Mouse (Mus musculus) neural tube, embryonic 10.5 days (tissue): Measurements from ENCODE around the gene Lhx3.

ENCODE experiments used
- DNase-seq: peaks from one replicate; pipeline ENCODE4 v3.0.0-alpha.2; 2017; ENCODE audit warnings: low spot score; ENCODE audit errors: extremely low spot score

Gene Lhx3

DNA sequence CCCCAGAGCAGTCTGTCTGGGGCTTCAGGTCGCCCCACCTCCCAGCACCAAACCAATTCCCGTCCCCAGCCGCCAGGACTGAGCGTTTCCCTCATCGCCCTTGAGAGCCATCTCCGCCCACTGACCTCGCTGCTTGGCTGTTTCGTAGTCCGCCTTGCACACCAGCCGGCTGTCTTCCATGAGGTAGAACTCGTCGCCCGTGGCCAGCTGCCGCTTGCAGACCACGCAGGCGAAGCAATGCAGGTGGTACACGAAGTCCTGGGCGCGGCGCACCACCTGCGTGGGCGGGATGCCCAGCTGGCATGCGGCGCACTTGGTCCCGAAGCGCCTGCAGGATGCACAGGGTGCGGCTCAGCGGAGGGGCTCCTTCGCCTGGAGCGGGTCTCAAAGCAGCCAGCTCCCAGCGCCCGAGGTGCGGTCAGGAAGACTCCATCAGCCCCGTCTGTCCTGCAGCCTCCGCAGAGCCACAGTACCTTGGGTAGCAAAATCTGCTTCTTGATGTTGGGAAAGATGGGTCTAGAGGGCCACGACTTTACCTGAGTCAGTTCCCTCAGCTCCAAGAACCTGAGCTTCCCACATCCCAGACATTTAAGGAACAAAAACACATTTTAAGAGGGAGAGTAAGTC is 5.1 kb downstream of the Lhx3 start:
- DNase-seq: peak; percentile 50

DNA sequence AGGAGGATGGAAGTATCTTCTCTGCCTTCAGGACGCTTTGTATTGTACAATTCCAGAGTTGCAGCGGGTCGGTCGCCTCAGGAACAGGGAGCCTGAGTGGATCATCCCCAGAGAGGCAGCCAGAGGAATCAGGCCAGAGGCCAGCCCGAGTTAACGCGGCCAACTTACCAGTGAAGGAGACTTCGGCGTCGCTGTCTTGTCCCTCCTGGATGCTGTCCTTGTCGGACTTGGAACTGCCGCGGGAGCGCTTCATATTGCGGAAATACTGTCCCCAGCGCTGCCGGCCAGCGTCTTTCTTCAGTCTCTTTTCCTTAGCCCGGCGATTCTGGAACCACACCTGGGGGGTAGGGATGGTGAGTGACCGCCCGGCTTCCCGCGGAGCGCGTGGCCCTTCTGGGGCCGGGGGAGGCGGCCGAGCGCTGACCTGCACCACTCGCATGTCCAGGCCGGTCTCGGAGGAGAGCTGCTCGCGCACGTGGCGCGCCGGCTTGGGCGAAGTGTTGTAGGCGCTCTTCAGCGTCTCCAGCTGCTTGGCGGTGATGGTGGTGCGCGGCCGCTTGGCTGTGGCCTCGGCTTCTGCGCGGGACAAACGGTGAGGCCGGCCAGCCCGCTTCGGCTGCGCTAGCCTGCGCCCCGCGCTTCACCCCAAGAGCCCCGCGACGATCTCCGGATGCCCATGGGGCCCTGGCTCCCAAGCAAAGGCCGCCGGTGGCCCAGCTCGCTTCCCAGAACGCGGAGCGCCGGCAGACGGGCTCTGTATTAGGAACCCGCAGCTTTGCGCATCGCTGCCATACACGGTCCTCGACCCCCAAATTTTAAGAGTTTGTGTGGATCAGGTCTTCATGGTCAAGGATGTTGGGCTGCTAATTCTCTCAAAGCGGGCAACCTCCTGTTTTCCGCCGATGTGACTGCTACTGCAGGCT is 5.9 kb downstream of the Lhx3 start:
- peak; percentile 52 for DNase-seq

DNA sequence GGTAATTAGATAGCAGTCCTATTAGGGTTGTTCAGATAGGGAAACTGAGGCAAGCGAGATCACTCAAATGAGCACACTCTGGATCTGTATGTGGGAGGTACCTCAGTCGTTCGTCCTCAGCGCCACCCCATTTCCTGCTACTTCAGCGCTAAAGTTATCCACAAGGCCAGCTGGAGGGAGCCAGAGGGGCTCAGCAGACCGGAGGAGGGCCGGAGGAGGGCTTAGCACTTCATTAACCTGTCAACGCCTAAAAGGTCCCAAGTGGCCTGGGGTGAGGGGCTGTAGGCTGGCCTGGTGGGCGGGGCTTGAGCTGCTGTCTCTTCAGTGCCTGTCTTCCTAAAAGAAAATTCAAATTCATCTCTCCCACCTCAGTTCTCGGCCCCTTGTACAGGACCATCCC is 9.6 kb downstream of the Lhx3 start:
- peak; percentile 47 for DNase-seq

DNA sequence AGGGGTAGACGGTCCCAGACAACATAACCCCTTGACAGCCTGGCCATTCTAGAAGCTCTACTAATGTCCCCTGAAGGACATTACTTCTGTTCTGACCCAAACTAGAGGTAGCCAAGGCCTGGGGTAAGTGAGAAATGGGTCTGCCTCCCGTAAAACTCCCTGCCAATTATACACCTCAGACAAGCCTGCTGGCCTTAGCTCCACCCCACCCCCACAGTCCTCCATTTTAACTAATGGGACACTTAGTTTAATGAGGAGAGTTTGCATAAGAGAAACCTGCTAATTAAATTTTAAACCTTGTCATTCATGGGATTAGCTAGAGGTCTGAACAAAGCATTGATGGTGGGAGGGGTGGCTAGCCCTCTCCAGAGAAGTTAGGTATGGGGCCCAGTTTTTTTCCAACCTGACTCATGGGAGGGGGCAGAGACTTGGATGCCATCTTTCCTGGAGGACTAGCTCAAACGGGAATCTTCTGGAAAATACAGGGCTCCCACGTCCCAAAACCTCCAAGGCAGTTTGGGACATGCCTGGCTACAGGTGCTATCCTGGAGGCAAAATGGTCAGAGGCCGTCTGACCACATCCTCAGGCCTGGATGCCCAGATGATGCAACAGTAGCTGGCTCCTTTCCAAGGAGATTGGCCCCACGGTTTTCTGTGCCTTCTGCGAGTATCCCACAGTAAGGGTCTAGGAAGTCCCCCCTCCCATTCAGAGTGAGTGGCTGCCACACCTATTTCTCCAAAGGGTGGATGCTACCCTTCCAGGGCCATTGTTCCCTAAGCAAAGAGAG is 13.3 kb downstream of the Lhx3 start:
- no peak for DNase-seq

DNA sequence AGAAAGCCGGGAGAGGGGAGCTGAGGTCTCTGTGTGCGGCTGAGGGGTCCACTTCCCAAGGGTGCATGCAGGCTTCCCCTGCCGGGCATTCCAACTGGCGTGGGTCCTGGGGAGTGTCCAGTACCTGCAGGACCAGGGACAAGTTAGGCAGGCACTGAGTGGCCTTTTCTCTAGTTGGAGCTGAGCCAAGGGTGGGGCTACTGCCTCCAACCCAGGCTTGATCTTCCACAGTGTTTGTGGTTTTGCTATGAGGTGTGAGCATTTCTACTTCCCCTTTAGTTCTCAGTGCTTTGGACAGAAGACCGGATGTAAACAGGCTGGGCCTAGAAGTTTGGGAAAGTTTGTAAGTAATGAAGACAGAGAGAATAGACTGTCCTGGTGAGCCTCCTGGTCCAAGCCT is 19.6 kb downstream of the Lhx3 start:
- DNase-seq: no peak

DNA sequence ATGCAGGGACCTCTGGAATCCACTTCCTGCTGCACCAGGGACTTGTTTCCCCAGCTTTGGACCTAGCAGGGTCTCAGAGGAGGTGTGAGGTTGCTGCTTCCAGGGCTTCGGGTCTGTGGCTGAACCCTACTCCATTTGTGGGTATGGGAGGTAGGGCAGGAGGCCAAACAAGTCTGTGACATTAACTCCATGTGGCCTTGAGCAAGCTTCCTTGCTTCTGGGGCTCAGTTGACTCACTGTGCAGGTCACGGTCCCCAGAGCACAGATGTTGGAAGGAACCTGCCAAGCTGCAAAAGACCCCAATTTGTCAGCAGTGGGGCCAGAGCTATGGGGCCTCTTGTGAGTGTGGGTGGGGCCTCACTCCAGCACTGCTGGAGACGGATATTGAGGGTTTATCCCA is 23.7 kb downstream of the Lhx3 start:
- no peak for DNase-seq

DNA sequence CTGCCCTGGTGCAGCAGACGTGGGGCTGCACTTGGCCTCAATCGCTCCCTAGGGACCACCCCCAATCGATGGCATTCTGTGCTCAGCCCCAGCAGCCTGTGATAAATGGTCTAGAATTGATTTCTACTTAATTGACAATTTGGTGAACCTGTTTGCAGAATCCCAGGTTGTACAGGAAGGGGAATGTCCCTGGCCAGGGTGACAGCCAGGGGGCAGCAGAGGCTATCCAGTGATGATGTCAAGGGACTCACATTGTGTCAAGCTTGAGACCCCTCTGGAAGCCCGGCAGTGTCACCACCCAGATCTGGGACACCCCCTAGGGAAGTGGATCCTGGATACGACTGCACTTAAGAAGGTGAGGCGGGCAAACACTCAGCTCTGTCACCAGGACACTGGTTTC is 25.4 kb downstream of the Lhx3 start:
- DNase-seq: peak; percentile 63

DNA sequence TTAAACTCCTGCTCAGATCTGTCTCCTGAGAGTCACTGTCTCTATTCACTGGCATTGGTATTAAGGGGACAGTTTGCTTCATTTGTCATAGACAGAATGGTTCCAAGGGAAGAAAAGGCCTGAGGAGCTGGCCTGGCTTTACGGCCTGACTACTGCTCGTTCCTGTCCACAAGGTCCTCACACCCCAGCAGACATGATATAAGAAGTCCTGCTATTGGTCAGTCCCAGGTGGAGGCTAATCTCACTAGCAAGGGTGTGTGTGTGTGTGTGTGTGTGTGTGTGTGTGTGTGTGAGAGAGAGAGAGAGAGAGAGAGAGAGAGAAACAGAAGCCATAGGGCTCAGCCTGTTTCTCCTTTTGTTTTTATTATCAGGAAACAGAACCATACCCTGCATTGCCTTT is 30.9 kb downstream of the Lhx3 start:
- no peak for DNase-seq

DNA sequence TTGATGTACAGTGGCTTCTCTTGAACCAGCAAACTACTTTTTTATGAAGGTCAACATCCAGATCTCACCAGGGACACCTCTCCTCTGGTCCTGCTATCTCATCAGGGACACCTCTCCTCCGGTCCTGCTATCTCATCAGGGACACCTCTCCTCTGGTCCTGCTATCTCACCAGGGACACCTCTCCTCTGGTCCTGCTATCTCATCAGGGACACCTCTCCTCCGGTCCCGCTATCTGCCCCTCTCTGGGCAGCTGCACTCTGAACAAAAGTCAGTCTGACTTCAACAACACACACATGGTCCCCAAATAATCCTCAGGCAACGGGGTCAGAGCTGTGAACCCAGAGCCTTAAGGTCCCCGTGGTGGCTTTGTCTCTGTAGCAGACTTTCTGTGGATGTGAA is 31.4 kb downstream of the Lhx3 start:
- no peak for DNase-seq

DNA sequence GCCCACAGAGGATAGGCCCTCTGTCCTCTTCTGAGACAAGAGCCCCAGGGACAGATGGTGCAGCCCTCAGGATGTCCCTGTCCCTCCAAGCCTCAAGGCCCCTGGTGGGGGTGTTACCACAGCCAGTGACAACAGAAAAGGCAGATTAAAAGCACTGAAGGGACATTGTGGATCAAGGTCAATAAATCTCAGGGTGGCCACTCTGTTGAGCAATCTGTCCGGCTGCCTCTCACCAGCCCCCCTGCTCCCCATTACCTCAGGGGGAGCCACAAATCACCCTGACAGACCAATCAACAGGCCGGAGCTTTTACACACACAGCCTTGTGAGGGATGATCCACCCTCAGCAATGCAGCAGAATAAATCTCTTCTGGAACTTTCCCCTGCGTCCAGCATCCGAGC is 32.9 kb downstream of the Lhx3 start:
- no peak for DNase-seq

DNA sequence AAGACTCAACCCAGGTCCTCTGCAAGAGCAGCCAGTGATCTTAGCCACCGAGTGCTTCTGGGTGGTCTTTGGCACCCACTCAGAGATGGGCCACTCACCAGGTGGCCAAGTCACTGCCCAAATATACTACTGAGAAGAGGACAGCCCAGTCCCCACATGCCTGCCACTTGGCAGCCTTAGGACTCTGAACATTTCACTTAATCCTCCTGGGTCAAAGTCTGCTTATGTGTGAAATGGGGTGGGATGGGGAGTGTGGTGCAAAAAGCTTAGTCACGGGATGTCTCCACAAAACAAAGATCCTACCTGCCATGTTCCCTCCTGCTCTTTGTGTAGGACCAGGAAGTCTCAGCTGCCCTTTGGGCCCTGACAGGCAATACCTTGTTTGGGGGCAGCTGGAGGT is 35.9 kb downstream of the Lhx3 start:
- no peak for DNase-seq

DNA sequence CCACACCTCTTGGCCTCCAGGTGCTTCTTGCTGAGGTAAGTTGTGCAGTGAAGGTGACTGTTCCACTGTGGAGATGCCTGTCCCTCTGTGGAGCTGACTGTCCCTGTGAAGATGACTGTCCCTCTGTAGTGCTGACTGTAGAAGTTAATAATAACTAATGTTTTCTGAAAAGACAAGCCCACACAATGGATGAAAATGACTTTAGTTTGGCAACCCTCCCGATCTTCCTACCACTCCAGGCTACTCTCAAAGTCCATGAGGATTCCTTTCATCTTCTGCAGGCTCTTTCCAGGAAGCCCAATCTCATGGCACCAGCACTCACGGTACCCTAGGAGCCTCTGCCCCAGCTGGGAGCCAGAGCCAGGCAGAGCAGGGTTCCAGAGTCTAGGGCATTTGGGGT is 37.7 kb downstream of the Lhx3 start:
- no peak for DNase-seq

DNA sequence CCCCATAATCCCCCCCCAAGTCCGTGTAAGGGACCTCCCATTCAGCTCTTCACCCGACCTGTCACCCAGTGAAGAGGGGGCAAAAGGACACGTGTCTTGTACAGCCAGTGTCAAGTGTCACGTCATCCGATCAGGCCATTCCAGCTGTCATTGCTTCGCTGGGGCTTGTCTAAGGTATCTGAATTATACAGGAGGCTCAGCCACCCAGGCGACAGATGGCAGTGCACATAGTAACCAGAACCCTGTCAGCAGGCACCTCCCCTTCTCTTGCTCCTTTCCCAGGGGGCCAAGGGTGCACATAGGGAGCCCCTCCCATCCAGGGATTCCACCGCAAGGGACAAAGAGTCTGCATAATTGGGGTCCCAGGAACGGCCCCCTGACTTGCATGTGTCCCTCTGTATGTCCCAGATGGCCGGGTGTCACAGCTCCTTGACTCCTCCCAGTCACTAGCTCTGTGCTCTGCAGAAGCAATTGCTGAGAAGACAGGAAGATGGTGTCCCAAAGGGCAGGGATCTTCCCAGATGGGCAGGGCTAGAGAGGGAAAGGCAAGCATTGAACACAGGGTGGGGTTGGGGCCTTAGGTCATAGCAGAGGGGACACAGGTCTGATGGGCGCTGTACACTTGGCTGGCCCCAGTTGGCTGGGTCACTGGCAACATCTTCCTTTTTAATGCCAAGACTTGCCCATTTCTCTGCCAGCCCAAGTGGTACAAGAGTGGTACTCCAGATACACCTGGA is 39.1 kb downstream of the Lhx3 start:
- no peak for DNase-seq

DNA sequence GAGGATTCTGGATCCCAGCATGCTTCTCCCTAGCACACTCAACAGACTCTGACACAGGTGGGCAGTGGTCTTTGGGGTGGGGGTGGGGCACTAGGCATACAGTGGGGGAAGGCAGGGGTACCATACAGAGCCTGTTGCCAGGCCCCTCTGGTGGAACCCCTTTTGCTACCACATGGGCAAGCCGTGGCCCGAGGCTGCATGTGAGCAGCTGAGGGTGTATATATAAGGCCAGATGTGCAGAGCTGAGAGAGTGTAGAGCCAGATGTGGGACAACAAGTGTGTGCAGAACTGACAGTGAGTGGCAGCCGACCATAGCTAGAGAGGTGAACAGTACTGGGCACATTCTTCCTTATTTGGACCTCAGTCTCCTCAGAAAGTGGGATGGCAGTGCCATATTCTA is 41.2 kb downstream of the Lhx3 start:
- DNase-seq: no peak

DNA sequence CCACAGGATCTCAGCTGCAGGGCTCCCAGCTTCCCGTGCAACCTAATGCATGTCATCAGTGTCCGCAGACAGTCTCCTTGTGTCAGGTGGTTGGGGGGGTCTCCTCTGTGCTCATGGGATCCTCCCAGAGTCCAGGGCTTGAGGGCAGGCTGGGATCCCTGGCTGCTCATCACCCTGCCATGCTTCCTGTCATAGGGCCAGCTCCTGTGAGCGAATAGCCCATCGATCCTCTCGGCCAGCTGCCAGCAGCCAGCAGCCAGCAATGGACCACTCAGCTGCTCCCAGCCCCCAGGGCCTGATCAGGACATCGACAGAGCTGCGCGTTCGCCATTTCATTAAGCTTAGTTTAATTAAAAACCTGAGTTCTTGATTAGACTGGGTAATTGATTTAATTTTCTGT is 50.0 kb downstream of the Lhx3 start:
- DNase-seq: no peak

DNA sequence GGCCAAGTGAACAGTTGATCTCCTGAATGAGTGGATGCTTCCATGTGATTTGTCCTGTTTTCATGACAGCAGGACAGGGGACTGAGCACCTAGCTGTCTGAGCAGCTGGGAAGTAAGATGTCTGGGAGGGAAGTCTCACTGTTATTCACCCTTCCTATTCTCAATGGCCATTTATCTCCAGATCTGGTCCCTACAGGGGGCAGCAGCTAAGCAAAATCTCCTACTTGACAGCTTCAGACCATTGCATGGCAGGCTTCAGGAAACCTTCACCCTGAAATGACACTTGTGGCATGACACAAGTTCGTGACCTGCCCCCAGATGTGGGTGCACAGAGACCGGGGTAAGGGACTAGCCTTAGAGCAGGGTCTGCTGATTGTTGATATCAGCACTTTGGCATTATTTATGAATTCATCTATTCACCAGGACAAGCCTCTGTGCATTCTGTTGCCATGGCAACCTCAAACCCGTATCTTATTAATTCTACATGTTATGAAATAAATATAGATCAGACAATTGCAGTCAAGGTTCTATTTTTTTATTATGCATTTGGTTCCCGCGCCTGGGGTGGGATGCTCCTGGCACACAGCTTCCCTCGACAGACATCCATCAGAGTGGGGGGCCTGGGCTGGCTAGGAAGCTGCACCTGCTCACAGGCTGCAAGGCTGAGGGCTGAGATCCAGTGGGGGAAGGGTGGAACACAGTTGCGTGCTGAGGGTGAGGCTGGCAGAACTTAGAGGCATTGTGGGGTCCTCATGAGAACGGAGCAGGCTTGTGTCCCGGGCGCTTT is 51.7 kb downstream of the Lhx3 start:
- no peak for DNase-seq

DNA sequence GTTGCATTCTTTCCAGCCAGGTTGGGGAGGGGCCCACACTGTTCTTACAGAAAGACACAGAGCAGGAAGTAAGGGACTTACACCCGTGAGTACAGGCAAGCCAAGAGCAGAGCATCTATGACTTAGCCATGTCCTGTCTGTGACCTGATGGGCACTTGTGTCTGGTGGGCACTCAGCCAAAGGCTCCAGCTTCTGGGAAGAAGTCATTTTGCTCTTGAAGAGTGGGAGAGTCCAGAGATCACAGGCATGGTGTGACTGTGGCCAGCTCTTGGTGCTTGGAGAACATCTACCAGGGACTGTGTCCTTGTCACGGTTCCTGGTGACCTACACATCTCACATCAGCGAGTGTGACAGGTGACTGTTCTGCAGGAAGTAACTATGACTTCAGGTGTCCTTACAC is 52.4 kb downstream of the Lhx3 start:
- no peak for DNase-seq

DNA sequence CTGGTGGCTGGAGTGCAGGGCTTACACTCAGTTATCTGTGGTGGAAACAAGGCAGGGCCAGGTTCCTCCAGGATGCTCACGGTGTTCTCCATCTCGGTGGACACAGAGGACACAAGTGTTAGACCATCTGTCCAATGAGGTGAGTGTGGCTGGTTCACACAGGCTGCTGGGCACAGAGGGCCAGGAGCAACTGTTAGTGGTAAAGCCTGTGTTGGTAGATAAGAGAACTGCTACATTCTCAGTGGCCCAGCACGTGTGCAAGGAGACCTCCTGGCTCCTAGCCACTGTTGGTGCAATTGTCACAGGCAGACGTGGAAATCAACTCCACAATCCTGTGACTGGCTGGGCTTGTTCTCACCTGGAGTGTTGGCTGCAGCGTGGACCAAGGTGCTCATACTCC is 53.5 kb downstream of the Lhx3 start:
- no peak for DNase-seq

DNA sequence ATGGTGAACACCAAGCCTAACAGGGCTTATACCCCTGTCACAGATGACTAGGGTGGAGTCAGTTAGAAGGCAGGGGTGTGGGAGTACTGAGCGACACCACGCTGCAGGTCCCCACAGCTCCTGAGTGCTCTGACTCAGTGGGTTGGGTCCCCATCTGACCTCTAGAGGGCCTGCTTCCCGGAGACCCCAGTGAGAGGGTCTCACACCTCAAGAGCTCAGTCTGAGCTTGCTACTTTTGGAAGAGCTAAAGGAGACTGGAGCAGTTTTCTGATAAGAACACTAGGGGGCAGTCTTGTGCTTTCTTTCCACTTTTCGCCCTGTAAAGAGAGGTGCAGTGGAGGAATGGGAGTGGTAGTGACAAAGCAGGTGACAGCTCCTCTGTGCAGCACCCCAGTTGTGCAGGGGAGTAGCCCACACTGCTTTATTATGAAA is 54.2 kb downstream of the Lhx3 start:
- peak; percentile 47 for DNase-seq

DNA sequence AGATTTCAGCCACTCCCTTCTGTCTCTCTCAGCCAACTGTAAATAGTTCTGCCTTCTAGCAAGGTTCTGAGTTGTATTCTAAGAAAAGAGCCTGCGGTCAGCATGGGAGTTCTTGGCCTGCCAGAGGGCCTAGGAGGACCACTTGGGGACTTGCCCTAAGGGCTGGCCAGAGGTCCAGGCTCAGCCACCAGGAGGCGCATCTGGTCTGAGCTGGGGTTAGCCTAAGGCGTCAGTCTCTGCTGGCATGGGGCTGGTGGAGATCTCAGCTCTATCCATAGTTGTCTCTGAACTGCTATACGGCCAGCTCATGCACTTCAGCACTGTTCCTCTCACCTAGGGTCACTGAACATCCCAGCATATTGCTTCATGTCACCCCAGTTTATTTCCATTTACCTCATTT is 54.8 kb downstream of the Lhx3 start:
- peak; percentile 54 for DNase-seq
